Mouse (Mus musculus) forebrain, embryonic 12.5 days (tissue): ENCODE measurements at regions not wholly inside any gene's neighbourhood (a gene's known extent, or its start where the extent isn't known, plus 50 kb on each side); places are given as distances from the start of the nearest gene placed in this dataset.

Experiments
- ATAC-seq: fragments of 200-750 bp; cut with Nextera tagmentation; 2 replicates; pipeline ENCODE4 v1.8.0; 2017; ENCODE audit warnings: moderate TSS enrichment; ENCODE audit not compliant: low FRiP score
- H3K27ac ChIP-seq: fragments of 300-500 bp; sonication (generic); 2 replicates; pipeline ENCODE4 v1.5.1; 2016; ENCODE audit warnings: mild to moderate bottlenecking
- H3K27me3 ChIP-seq: fragments of 300-500 bp; sonication (generic); 2 replicates; pipeline ENCODE4 v1.6.1; 2016; ENCODE audit warnings: mild to moderate bottlenecking
- H3K36me3 ChIP-seq: fragments of 300-500 bp; sonication (generic); replicated peaks from 2 replicates; pipeline ENCODE4 v1.6.1; 2016; ENCODE audit warnings: mild to moderate bottlenecking
- H3K4me1 ChIP-seq: fragments of 300-500 bp; sonication (generic); 2 replicates; pipeline ENCODE4 v1.6.1; 2016
- H3K4me2 ChIP-seq: fragments of 300-500 bp; sonication (generic); 2 replicates; pipeline ENCODE4 v1.6.1; 2016; ENCODE audit warnings: mild to moderate bottlenecking, moderate library complexity
- H3K4me3 ChIP-seq: fragments of 300-500 bp; sonication (generic); replicated peaks from 2 replicates; pipeline ENCODE4 v1.5.1; 2016; ENCODE audit warnings: mild to moderate bottlenecking
- H3K9ac ChIP-seq: fragments of 300-500 bp; sonication (generic); 2 replicates; pipeline ENCODE4 v1.6.1; 2016; ENCODE audit warnings: mild to moderate bottlenecking
- H3K9me3 ChIP-seq: fragments of 300-500 bp; sonication (generic); 2 replicates; pipeline ENCODE4 v1.6.1; 2016
- WGBS: fragments of 180-500 bp; shearing (Covaris S2); methylation state at CpG from one replicate; pipeline ENCODE4 v1.1.7; 2016; 5-methylcytosine and 5-hydroxymethylcytosine counted together

DNA sequence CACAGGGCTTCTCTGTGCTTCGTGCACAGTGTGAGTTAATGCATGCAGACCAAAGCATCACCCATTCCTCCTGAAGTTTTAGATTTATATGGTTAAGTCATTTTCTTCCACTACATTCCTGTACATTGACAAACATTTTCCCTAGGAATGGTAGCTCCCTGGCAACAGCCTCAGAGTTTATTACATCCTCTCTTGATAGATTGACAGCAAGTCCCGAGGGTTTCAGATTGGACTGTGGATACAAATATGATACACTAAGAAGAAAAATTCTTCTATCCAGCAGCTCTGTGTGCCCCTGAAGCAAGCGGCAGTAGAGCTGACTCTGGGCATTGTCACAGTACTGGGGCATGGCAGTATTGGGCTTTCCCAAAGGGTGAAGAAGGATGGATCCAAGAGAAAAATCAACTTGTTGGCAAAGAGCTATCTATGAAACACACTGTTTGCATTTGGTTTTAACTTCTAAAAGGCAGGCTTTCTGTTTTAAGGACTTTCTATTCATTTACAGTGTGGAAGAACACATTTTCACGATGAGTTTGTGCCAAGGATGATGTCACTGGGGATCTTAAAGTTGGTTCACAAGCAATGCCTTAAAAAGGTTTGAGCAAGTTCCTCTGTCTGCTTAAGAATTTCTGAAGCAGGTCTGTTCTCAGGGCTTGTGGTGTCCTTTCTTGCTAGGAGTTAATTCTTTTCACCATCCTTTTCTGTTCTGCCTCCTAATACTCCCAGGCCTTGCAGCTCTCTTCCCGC, 265.2 kb downstream of the Cd47 start:
- H3K27ac ChIP-seq, result no peak overlapping the region
- no peaks in the 10 kb centered on the region for H3K36me3 ChIP-seq
- H3K9ac ChIP-seq, result no peak overlapping the region
- WGBS, result 84% methylated on average over 5 of the region's 5 CpGs
- no peak for ATAC-seq
- H3K27me3 ChIP-seq, result no peaks in the 10 kb centered on the region
- no peaks in the 10 kb centered on the region for H3K9me3 ChIP-seq
- H3K4me2 ChIP-seq, result no peak overlapping the region
- no peaks in the 10 kb centered on the region for H3K4me1 ChIP-seq
- H3K4me3 ChIP-seq, result no peak overlapping the region

DNA sequence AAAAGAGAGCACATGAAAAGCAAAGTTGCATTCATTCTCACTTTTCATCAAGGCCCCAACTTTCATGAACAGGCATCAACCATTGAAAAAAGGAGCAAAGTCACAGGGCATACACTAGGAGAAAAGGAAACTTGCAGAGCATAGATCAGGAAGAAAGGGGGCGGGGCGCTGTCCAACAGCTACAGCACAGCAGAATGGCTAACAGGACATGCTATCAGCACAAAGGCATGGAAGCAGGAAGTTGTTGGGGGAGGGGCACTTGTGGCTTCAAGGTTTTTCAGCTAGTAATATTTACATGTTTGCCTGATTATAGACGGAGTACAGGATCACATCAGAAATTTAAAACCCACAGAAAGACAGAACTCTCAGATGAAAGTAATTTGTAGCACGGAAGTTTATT, 268.7 kb downstream of the Cd47 start:
- H3K9me3 ChIP-seq, result no peaks in the 10 kb centered on the region
- 75% methylated on average over 4 of the region's 4 CpGs for WGBS
- no peak overlapping the region for H3K4me3 ChIP-seq
- H3K4me1 ChIP-seq, result peaks cover 8% of the 10 kb centered on the region; the same call in 1 of the 2 replicates
- no peak for ATAC-seq
- no peak overlapping the region for H3K4me2 ChIP-seq
- no peaks in the 10 kb centered on the region for H3K36me3 ChIP-seq
- H3K27ac ChIP-seq, result no peak overlapping the region
- 0 out of 2 replicates have a peak, but pooled peaks cover 2% of the 10 kb centered on the region for H3K27me3 ChIP-seq
- H3K9ac ChIP-seq, result no peak overlapping the region

DNA sequence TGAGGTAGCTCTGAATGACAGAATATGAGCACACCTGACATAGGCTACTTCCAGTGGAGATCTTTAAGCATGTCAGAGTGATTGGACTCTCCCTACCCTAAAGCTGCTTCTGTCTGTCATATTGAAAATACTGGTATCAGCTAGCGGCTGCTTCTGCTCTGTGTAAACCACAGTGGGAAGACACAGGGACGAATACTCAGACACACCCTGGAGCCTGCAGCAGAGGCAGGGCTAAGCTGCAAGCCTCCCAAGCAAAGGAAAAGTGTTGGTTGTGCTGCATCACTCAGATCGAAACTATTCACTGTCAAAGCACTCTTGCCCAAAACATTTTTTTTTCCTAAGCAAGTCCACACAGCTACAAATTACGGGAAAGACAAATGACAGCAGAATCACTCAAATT, 270.4 kb downstream of the Cd47 start:
- H3K9me3 ChIP-seq, result no peaks in the 10 kb centered on the region
- no peak overlapping the region for H3K4me3 ChIP-seq
- no peak overlapping the region for H3K9ac ChIP-seq
- 0 out of 2 replicates have a peak, but pooled peaks cover 3% of the 10 kb centered on the region for H3K27me3 ChIP-seq
- no peak overlapping the region for H3K27ac ChIP-seq
- WGBS, result 74% methylated on average over 4 of the region's 4 CpGs
- no peak for ATAC-seq
- no peak overlapping the region for H3K4me2 ChIP-seq
- H3K36me3 ChIP-seq, result no peaks in the 10 kb centered on the region
- peaks cover 8% of the 10 kb centered on the region; the same call in 1 of the 2 replicates for H3K4me1 ChIP-seq

DNA sequence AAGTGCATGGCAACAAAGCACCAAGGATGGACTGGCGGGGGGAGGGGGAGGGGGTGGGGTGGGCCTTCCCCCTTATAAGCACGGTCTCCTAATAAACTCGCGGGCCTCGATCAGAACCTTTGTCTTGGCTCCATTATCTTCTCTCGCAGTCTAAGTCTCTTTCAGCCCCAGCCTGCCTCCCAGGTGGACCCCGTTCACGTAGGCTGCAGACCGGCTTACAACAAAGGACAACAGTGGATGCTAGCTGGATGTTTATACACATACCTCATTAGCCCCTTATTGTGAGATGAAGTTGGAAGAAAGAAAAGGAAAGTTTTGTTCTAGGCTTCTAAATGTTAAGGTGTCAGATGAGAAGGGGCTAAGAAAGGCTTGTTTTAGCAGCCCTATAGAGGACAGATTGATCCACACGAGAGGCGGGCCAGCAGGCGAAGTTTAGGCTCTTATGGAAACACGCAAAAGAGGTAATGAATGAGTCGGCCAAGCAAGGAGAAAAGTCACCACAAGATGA, 272.6 kb downstream of the Cd47 start:
- Histone ChIP-seq H3K9ac (no peak overlapping the region), H3K27ac (no peak overlapping the region), H3K36me3 (no peaks in the 10 kb centered on the region), H3K4me2 (peak overlapping the region; percentile 46), H3K4me1 (peaks cover 8% of the 10 kb centered on the region; the same call in 1 of the 2 replicates), H3K27me3 (0 out of 2 replicates have a peak, but pooled peaks cover 3% of the 10 kb centered on the region), H3K9me3 (no peaks in the 10 kb centered on the region), H3K4me3 (peak overlapping the region; percentile 20)
- peak; percentile 19; the same call in 1 of the 2 replicates for ATAC-seq
- 14% methylated on average over 14 of the region's 14 CpGs for WGBS

DNA sequence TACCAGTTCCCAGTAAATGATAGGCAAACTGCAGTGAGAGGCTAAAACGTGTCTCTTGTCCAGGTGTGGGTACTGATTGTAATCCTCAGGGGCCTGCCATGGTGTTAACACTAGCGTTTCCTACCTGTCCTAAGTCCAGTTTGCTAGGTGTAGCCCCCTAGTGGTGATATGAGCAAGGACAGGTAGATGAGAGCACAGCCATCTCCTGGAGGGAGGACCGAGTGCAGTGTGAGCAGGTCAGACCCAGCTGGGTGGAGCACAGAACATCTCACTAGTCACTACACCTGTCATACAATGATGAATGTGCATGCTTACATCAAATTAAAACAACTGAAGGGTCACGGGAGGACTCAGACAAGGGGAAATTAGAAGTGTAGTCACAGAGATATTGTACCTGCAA, 273.6 kb downstream of the Cd47 start:
- Histone ChIP-seq H3K9me3 (no peaks in the 10 kb centered on the region), H3K36me3 (no peaks in the 10 kb centered on the region), H3K27ac (no peak overlapping the region), H3K4me1 (peaks cover 8% of the 10 kb centered on the region; the same call in 1 of the 2 replicates), H3K4me3 (no peak overlapping the region), H3K27me3 (0 out of 2 replicates have a peak, but pooled peaks cover 3% of the 10 kb centered on the region), H3K4me2 (no peak overlapping the region), H3K9ac (no peak overlapping the region)
- peak; percentile 54 for ATAC-seq
- WGBS, result 79% methylated on average over 4 of the region's 4 CpGs

DNA sequence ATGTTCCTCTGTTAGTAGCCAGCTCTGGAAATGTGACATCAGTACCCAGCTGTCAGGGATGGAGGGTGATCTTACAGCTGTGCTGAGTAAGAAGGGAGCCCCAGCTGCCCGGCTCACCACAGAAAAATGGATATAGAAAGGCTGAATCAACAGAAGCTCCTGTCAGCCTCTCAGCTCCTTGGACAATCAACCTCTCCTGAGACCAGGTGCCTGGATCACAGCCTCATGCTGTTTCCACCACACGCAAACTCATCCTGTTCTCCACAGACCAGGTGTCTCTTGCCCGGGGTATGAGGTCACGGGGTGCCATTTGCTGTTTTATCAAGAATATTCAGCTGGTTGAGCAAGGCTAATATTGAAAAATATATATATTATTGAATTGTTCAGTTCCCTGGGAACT, 275.3 kb downstream of the Cd47 start:
- Histone ChIP-seq H3K9me3 (no peaks in the 10 kb centered on the region), H3K4me3 (no peak overlapping the region), H3K27me3 (0 out of 2 replicates have a peak, but pooled peaks cover 3% of the 10 kb centered on the region), H3K9ac (no peak overlapping the region), H3K4me2 (no peak overlapping the region), H3K4me1 (peaks cover 8% of the 10 kb centered on the region; the same call in 1 of the 2 replicates), H3K27ac (no peak overlapping the region), H3K36me3 (no peaks in the 10 kb centered on the region)
- WGBS, result 85% methylated on average over 4 of the region's 4 CpGs
- 0 out of 2 replicates have a peak, but pooled peaks have one; percentile 28 for ATAC-seq

DNA sequence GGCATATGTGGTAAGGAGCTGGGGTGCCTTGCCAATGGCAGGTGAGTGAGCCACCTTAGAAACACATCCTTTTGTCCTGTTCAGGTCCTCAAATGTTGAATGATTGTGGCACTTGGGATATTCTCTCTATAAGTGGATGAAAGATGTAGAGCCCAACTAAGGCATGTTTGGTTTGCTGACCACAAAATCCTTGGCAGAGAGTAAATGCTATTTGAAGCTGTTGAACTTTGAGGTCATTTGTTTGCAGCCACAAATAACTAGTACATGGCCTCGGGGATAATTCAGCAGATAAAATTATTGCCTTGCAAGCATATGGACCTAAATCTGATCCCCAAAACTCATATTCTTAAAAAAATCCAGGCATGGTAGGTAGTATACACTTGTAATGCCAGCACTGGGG, 281.2 kb downstream of the Cd47 start:
- Histone ChIP-seq H3K9me3 (no peaks in the 10 kb centered on the region), H3K27me3 (no peaks in the 10 kb centered on the region), H3K4me2 (no peak overlapping the region), H3K36me3 (no peaks in the 10 kb centered on the region), H3K9ac (no peak overlapping the region), H3K4me3 (no peak overlapping the region), H3K27ac (no peak overlapping the region), H3K4me1 (no peaks in the 10 kb centered on the region)
- 83% methylated on average over 1 of the region's 1 CpGs for WGBS
- ATAC-seq, result no peak

DNA sequence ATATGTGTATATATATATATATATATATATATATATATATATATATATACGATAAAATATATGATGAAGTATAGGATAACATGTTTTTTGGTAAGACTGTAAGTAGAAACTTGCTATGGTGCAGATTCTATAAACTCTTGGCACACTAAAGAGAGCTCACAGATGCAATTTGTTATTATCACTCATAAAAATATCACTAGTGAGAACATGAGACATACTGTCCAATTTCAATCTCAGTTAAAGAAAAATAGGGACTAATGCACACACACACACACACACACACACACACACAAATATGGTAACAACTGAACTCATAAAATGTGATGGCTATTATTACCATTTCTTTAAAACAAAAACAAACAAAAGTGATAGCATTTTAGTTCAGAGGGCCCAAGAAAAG, 292.0 kb downstream of the Cd47 start:
- Histone ChIP-seq H3K27ac (no peak overlapping the region), H3K9me3 (no peaks in the 10 kb centered on the region), H3K27me3 (no peaks in the 10 kb centered on the region), H3K4me2 (no peak overlapping the region), H3K4me3 (no peak overlapping the region), H3K9ac (no peak overlapping the region), H3K36me3 (no peaks in the 10 kb centered on the region), H3K4me1 (no peaks in the 10 kb centered on the region)
- 77% methylated on average over 1 of the region's 1 CpGs for WGBS
- ATAC-seq, result no peak

DNA sequence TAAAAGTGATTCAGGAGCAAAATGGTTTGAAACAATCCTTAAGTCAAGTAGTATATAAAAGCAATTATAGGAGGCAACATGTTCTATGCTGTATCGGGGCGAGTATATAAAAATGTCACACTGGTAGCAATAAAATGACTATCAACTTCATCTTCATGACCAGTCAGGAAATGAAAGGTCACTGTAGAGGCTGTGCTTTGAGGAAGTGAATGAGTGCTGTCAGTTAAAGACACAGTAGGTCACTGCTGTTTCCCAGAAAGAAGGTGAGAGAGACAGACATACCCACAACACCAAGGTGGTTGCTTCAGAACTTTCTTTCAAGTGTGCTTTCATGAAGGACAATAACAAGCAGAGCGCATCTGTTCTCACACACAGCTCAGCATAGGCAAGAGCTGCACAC, 292.4 kb downstream of the Cd47 start:
- Histone ChIP-seq H3K9me3 (no peaks in the 10 kb centered on the region), H3K27me3 (no peaks in the 10 kb centered on the region), H3K27ac (no peak overlapping the region), H3K9ac (no peak overlapping the region), H3K4me2 (no peak overlapping the region), H3K4me1 (no peaks in the 10 kb centered on the region), H3K4me3 (no peak overlapping the region), H3K36me3 (no peaks in the 10 kb centered on the region)
- no peak for ATAC-seq
- 90% methylated on average over 3 of the region's 3 CpGs for WGBS

DNA sequence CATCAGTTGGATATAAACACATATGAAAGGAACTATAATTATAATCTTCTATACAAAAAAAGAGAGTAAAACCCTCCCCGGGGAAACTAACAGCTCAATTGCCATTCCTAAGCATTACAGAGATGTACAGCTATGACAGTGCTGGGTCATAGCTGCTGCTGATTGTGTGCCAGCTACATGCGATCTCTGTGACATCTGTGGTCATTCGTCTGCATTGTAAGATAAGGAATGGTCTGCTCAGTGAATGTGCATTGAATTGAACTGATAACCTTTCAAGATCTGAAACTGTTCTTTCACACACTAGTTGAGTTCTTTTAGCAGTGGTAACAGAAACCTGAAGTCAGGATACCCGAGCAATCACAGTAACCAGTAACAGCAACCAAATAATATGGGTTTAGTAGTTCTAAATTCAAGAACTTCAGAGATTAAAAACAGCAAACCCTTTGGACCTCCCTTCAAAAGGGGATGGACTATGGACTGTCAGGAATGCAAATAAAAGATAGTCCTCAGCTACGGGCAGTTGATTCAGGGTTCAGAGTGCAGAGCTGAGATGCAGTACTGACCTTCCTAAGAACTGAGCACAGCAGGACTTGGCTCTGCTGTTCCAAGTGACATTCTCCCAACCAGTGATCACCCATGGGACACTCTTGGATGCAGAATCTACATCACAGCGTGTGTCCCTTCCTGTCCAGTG, 295.7 kb downstream of the Cd47 start:
- WGBS, result 84% methylated on average over 6 of the region's 6 CpGs
- Histone ChIP-seq H3K9ac (no peak overlapping the region), H3K36me3 (no peaks in the 10 kb centered on the region), H3K27me3 (no peaks in the 10 kb centered on the region), H3K27ac (no peak overlapping the region), H3K4me2 (no peak overlapping the region), H3K9me3 (no peaks in the 10 kb centered on the region), H3K4me1 (no peaks in the 10 kb centered on the region), H3K4me3 (no peak overlapping the region)
- ATAC-seq, result no peak

DNA sequence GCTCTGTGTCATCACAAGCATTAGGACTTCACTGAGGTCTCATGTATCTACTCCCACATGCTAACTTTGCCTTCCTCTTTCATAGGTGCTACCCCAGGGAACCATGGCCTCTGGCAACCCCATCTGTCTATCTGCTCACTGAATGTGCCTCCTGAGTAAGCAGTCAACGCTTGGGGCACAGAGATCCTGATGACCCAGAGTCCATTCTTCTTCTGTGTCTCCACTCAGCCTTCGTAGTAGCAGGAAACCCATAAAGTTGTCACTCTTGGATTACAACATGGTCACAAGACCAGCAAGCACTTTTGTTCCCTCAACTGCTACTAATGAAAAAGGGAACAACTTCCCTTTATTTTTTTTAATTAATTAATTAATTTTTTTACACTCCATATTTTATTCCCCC, 296.2 kb downstream of the Cd47 start:
- Histone ChIP-seq H3K36me3 (no peaks in the 10 kb centered on the region), H3K4me1 (no peaks in the 10 kb centered on the region), H3K4me3 (no peak overlapping the region), H3K9ac (no peak overlapping the region), H3K9me3 (no peaks in the 10 kb centered on the region), H3K27ac (no peak overlapping the region), H3K4me2 (no peak overlapping the region), H3K27me3 (no peaks in the 10 kb centered on the region)
- ATAC-seq, result no peak
- 82% methylated on average over 2 of the region's 2 CpGs for WGBS

DNA sequence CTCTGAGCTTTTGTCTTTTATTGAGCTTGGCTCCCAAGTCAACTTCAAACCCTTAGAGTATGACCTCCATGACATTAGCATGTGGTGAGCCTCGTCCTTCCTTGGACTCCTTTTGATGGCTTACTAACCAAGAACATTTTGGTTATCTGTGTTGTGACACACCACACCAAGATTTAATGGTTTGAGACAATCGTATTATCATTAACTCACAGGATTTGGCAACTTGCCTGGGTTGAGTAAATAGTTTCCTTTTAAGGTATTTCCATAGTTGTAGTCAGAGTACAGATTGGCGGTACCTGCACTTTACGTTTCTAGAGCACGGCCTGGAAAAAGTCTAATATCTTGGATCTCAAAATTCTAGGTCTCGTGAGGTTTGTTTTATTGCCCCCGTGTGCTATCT, 303.0 kb downstream of the Cd47 start:
- no peak overlapping the region for H3K4me3 ChIP-seq
- H3K4me2 ChIP-seq, result no peak overlapping the region
- H3K36me3 ChIP-seq, result no peaks in the 10 kb centered on the region
- no peaks in the 10 kb centered on the region for H3K9me3 ChIP-seq
- 92% methylated on average over 7 of the region's 7 CpGs for WGBS
- no peaks in the 10 kb centered on the region for H3K4me1 ChIP-seq
- H3K27me3 ChIP-seq, result no peaks in the 10 kb centered on the region
- H3K27ac ChIP-seq, result no peak overlapping the region
- H3K9ac ChIP-seq, result no peak overlapping the region
- ATAC-seq, result no peak
